Comparison of ENCODE assay signal across 9 mouse cellular contexts in genomic region chr1:61771213-61771612, GRCm38 (mm10).
DNase-seq lines count a peak whose midpoint lies in the region; ATAC-seq and TF ChIP-seq lines count a peak whose summit lies in the region.
"Had no signal": no experiment of that assay in that cellular context is flagged by ENCODE, and none has a peak within 500 bp of the region (broad histone marks: within the 10 kb centered on the region; RNA-seq: fewer than 3 reads in every experiment).

No protein-coding gene starts in this region.

- 0 out of 2 replicates have a peak, but pooled peaks have one; percentile 64 for ATAC-seq in hindbrain, embryonic 11.5 days (ENCODE audit: low FRiP score)
- ATAC-seq in hindbrain, embryonic 12.5 days (ENCODE audit: low FRiP score), result no peak

- no peak overlapping the region for H3K4me2 ChIP-seq in hindbrain, embryonic 11.5 days (replicated peaks; ENCODE audit: low read depth, low read length)
- no peak overlapping the region for H3K4me2 ChIP-seq in hindbrain, embryonic 12.5 days (replicated peaks)
- H3K4me2 ChIP-seq: neural tube, embryonic 13.5 days had no signal

- peak; percentile 75 for DNase-seq in hindbrain, embryonic 11.5 days (ENCODE audit: low spot score)
- DNase-seq in fibroblast of lung, adult 2 months (ENCODE audit: low read depth), result peak; percentile 39
- DNase-seq in heart, postnatal 36 days, result peak; percentile 67 to 70
- peak; percentile 67 for DNase-seq in layer of hippocampus, adult 9-11 months
- DNase-seq in lung, postnatal 36 days, result peak; percentile 90

- H3K27me3 ChIP-seq in hindbrain, embryonic 11.5 days (ENCODE audit: control insufficient read depth, insufficient read depth, low read length), result no peaks in the 10 kb centered on the region
- H3K27me3 ChIP-seq in hindbrain, embryonic 12.5 days, result no peaks in the 10 kb centered on the region
- H3K27me3 ChIP-seq in small intestine, adult 2 months (ENCODE audit: control insufficient read depth, insufficient read depth, low read length), result no peaks in the 10 kb centered on the region
- H3K27me3 ChIP-seq: neural tube, embryonic 13.5 days had no signal

- H3K36me3 ChIP-seq in hindbrain, embryonic 11.5 days (ENCODE audit: control insufficient read depth, insufficient read depth, low read length), result no peaks in the 10 kb centered on the region
- no peaks in the 10 kb centered on the region for H3K36me3 ChIP-seq in hindbrain, embryonic 12.5 days
- H3K36me3 ChIP-seq in small intestine, adult 2 months (ENCODE audit: control insufficient read depth, insufficient read depth, low read length), result no peaks in the 10 kb centered on the region
- H3K36me3 ChIP-seq: neural tube, embryonic 13.5 days had no signal

- intact Hi-C loops in heart, postnatal 36 days (cut with DNase I), result loop anchor here (1.0 to 5.0 kb wide), 4 partner anchors 394 to 931 kb away; partner anchors contain the start of gene Nrp2

- no peak overlapping the region for H3K4me3 ChIP-seq in hindbrain, embryonic 11.5 days (ENCODE audit: low read depth, low read length)
- no peak overlapping the region for H3K4me3 ChIP-seq in hindbrain, embryonic 12.5 days
- H3K4me3 ChIP-seq in bone marrow, adult 2 months (replicated peaks; ENCODE audit: control insufficient read depth, low read depth, low read length), result no peak overlapping the region
- H3K4me3 ChIP-seq in small intestine, adult 2 months (ENCODE audit: low read depth, low read length), result no peak overlapping the region
- H3K4me3 ChIP-seq: neural tube, embryonic 13.5 days had no signal

- H3K9me3 ChIP-seq in hindbrain, embryonic 11.5 days (ENCODE audit: control insufficient read depth, low read length), result no peaks in the 10 kb centered on the region
- no peaks in the 10 kb centered on the region for H3K9me3 ChIP-seq in hindbrain, embryonic 12.5 days (replicated peaks)
- H3K9me3 ChIP-seq: neural tube, embryonic 13.5 days had no signal

- TF ChIP-seq CTCF in bone marrow, adult 2 months (IDR thresholded peaks at IDR 0.05; ENCODE audit: control insufficient read depth, insufficient read depth, low read length), result peak; percentile 50
- peak; percentile 31; the same call in 1 of the 2 replicates for TF ChIP-seq CTCF in small intestine, adult 2 months (IDR thresholded peaks at IDR 0.05; ENCODE audit: extremely low read depth, insufficient read length, insufficient replicate concordance, low read depth, low read length)

- no peak overlapping the region for H3K9ac ChIP-seq in hindbrain, embryonic 11.5 days (ENCODE audit: low read depth, low read length)
- no peak overlapping the region for H3K9ac ChIP-seq in hindbrain, embryonic 12.5 days
- H3K9ac ChIP-seq: neural tube, embryonic 13.5 days had no signal

- no peak overlapping the region for H3K27ac ChIP-seq in hindbrain, embryonic 11.5 days (ENCODE audit: low read depth, low read length)
- no peak overlapping the region for H3K27ac ChIP-seq in hindbrain, embryonic 12.5 days
- no peak overlapping the region for H3K27ac ChIP-seq in bone marrow, adult 2 months (ENCODE audit: control insufficient read depth, insufficient read depth, low read depth, low read length, poor library complexity)
- no peak overlapping the region for H3K27ac ChIP-seq in small intestine, adult 2 months (ENCODE audit: insufficient read depth, low read depth, low read length)
- H3K27ac ChIP-seq: neural tube, embryonic 13.5 days had no signal

- no peak for TF ChIP-seq POLR2A in bone marrow, adult 2 months (IDR thresholded peaks at IDR 0.05; ENCODE audit: borderline replicate concordance, control insufficient read depth, low read depth, low read length)
- no peak for TF ChIP-seq POLR2A in small intestine, adult 2 months (IDR thresholded peaks at IDR 0.05; ENCODE audit: low read depth, low read length)

- no peaks in the 10 kb centered on the region for H3K4me1 ChIP-seq in hindbrain, embryonic 11.5 days (replicated peaks; ENCODE audit: control insufficient read depth, insufficient read depth, low read length)
- no peaks in the 10 kb centered on the region for H3K4me1 ChIP-seq in hindbrain, embryonic 12.5 days
- H3K4me1 ChIP-seq in bone marrow, adult 2 months (ENCODE audit: control insufficient read depth, insufficient read depth, low read length), result no peaks in the 10 kb centered on the region
- H3K4me1 ChIP-seq in small intestine, adult 2 months (ENCODE audit: control insufficient read depth, insufficient read depth, insufficient read length, low read length), result no peaks in the 10 kb centered on the region
- H3K4me1 ChIP-seq: neural tube, embryonic 13.5 days had no signal

Comparison
In these comparisons a context has a peak if more than half of its experiments do, and no peak if none do; other contexts are left out.
1. DNase-seq: peak in every context shown above with its lines; median percentile 90 in lung, postnatal 36 days; 75 in hindbrain, embryonic 11.5 days; 68 in heart, postnatal 36 days; 67 in layer of hippocampus, adult 9-11 months; 39 in fibroblast of lung, adult 2 months.